Mouse (Mus musculus): ENCODE measurements around the gene Arfrp1. TPM values are rescaled to one million over a fixed set of nuclear protein-coding genes. Genes with fewer than 3 reads are reported as not detected.

Gene Arfrp1
- polyA plus RNA-seq, 1 experiment, result 48.8 TPM

DNA sequence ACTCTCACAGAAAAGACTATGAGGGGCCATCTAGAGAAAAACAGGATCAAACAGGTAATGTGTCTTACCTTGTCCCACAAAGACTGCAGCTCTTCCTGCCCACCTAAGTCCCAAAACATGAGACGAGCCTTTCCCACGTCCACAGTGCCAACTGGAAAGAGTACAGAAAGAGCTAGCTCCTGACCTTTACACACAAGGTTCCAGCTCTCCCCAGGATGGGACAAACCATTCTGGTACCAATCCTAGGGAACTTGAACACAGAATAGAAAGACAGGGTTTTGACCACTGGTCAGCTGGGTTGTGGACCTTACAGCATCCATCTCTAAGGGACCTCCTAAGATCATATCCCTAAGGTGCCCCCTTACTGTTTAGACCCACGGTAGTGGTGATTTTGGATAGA is 1.3 kb downstream of the Arfrp1 start:
- H3K27me3 ChIP-seq (ENCODE audit: control insufficient read depth, insufficient read depth, insufficient read length), result no peaks in the 10 kb centered on the region
- H3K79me2 ChIP-seq (ENCODE audit: control insufficient read depth, insufficient read depth), result peaks cover 54% of the 10 kb centered on the region
- H3K4me2 ChIP-seq (ENCODE audit: low read depth), result peak overlapping the region; percentile 96
- H3K4me3 ChIP-seq, result peak overlapping the region; percentile 98
- peak overlapping the region; percentile 81 for H3ac ChIP-seq (ENCODE audit: control insufficient read depth, insufficient read length)
- H3K36me3 ChIP-seq (ENCODE audit: control insufficient read depth, insufficient read depth), result peaks cover 36% of the 10 kb centered on the region
- TF ChIP-seq TCF12 (IDR thresholded peaks at IDR 0.05; ENCODE audit: insufficient read depth, poor library complexity, severe bottlenecking) (no peak), SRF (IDR thresholded peaks at IDR 0.05; ENCODE audit: control insufficient read depth, insufficient read length, low read depth) (no peak)

DNA sequence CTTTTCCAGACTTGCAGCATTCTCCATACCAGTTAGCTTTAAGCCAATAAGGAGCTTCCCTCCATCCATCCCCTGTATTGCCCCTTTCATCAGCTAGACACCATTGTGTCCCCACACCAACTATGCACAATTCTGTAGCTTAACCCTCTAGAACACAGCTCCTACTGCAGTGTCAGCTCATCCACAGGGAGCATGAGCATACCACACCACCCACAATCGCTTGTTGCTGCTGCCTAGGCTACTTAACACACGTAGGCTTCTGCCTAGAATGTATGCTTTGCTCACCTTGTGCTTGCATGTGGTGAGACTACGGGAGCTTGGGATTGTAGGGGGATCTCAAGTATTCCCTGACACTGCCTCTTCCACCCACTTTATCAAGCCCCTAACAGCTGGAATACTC is 8.4 kb downstream of the Arfrp1 start:
- no peak overlapping the region for H3K4me3 ChIP-seq
- H3K4me2 ChIP-seq (ENCODE audit: low read depth), result no peak overlapping the region
- H3K79me2 ChIP-seq (ENCODE audit: control insufficient read depth, insufficient read depth), result no peaks in the 10 kb centered on the region
- TF ChIP-seq POLR2A (IDR thresholded peaks at IDR 0.05; ENCODE audit: insufficient read length, low read depth) (peak; percentile 17), MYOG (IDR thresholded peaks at IDR 0.05; ENCODE audit: control insufficient read depth in 1 of 3, insufficient read depth in 1 of 3, insufficient read length in 2 of 3, low read depth in 2 of 3) (no peak), POLR2AphosphoS2 (IDR thresholded peaks at IDR 0.05; ENCODE audit: insufficient read length, low read depth) (peak; percentile 59), CEBPB (IDR thresholded peaks at IDR 0.05; ENCODE audit: insufficient read depth, poor library complexity, severe bottlenecking) (no peak)
- H3ac ChIP-seq (ENCODE audit: control insufficient read depth, insufficient read length), result no peak overlapping the region
- H3K36me3 ChIP-seq (ENCODE audit: control insufficient read depth, insufficient read depth), result peaks cover 57% of the 10 kb centered on the region
- H3K27me3 ChIP-seq (ENCODE audit: control insufficient read depth, insufficient read depth, insufficient read length), result no peaks in the 10 kb centered on the region

DNA sequence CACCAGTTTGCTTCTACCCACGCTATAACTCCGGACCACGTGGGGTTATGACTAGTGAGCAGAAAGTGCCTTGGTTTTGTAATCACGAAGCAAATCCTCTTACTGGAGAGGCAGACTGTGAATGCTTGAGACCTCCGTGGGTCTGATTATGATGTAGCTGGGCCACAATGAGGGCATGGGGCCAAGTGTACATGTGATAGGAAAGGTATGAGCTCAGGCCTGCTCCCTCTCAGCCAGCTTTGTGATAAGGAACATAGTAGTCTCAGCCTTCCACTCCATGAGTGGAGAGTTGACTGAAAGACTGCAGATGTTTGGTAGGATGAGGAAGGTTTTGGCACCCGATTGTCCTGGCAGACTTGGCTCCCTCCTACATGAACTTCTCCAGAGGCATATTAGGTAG is 22.4 kb downstream of the Arfrp1 start:
- Histone ChIP-seq H3K27me3 (ENCODE audit: control insufficient read depth, insufficient read depth, insufficient read length) (no peaks in the 10 kb centered on the region), H3K4me2 (ENCODE audit: low read depth) (no peak overlapping the region), H3K36me3 (ENCODE audit: control insufficient read depth, insufficient read depth) (peaks cover 23% of the 10 kb centered on the region), H3K4me3 (no peak overlapping the region), H3ac (ENCODE audit: control insufficient read depth, insufficient read length) (no peak overlapping the region), H3K79me2 (ENCODE audit: control insufficient read depth, insufficient read depth) (no peaks in the 10 kb centered on the region)
- no peak for TF ChIP-seq REST (IDR thresholded peaks at IDR 0.05; ENCODE audit: insufficient read depth, insufficient read length)
- no peak for TF ChIP-seq MAX (IDR thresholded peaks at IDR 0.05; ENCODE audit: low read depth)
- TF ChIP-seq TCF12 (IDR thresholded peaks at IDR 0.05; ENCODE audit: insufficient read depth, poor library complexity, severe bottlenecking), result no peak
- TF ChIP-seq MYOG (IDR thresholded peaks at IDR 0.05; ENCODE audit: control insufficient read depth in 1 of 3, insufficient read depth in 1 of 3, insufficient read length in 2 of 3, low read depth in 2 of 3), result no peak
- no peak for TF ChIP-seq POLR2A (IDR thresholded peaks at IDR 0.05; ENCODE audit: insufficient read length, low read depth)
- no peak for TF ChIP-seq MYOD1 (IDR thresholded peaks at IDR 0.05; ENCODE audit: control insufficient read depth in 1 of 3, insufficient read length in 2 of 3, low read depth in 2 of 3)
- TF ChIP-seq E2F4 (IDR thresholded peaks at IDR 0.05; ENCODE audit: insufficient read depth), result no peak
- no peak for TF ChIP-seq TCF3 (IDR thresholded peaks at IDR 0.05; ENCODE audit: insufficient read length, low read depth)
- no peak for TF ChIP-seq POLR2AphosphoS2 (IDR thresholded peaks at IDR 0.05; ENCODE audit: insufficient read length, low read depth)
- TF ChIP-seq SRF (IDR thresholded peaks at IDR 0.05; ENCODE audit: control insufficient read depth, insufficient read length, low read depth), result no peak
- no peak for TF ChIP-seq CEBPB (IDR thresholded peaks at IDR 0.05; ENCODE audit: insufficient read depth, poor library complexity, severe bottlenecking)
- no peak for TF ChIP-seq USF1 (IDR thresholded peaks at IDR 0.05; ENCODE audit: low read depth)

DNA sequence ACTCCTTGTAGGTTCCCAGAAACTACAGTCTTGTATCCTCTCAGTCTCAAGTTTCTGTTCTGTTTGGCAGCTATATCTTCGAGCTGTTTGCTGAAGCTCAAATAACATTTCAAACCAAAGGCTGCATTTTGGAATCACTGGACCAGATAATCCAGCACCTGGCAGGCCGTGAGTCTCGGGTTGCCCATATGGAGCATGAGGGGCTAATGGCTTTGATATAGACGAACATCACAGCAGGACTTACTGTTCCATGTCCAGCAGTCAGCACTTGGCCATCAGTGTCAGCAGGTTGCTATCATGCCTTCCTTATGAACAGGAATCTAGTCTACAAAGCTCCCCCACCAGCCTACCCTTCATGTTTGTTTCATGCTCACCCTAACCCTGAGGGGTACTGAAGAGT is 24.8 kb downstream of the Arfrp1 start:
- Histone ChIP-seq H3K4me3 (no peak overlapping the region), H3K79me2 (ENCODE audit: control insufficient read depth, insufficient read depth) (no peaks in the 10 kb centered on the region), H3K36me3 (ENCODE audit: control insufficient read depth, insufficient read depth) (peaks cover 32% of the 10 kb centered on the region), H3K27me3 (ENCODE audit: control insufficient read depth, insufficient read depth, insufficient read length) (no peaks in the 10 kb centered on the region), H3ac (ENCODE audit: control insufficient read depth, insufficient read length) (no peak overlapping the region), H3K4me2 (ENCODE audit: low read depth) (no peak overlapping the region)
- no peak for TF ChIP-seq MYOG (IDR thresholded peaks at IDR 0.05; ENCODE audit: control insufficient read depth in 1 of 3, insufficient read depth in 1 of 3, insufficient read length in 2 of 3, low read depth in 2 of 3)
- no peak for TF ChIP-seq TCF3 (IDR thresholded peaks at IDR 0.05; ENCODE audit: insufficient read length, low read depth)
- no peak for TF ChIP-seq SRF (IDR thresholded peaks at IDR 0.05; ENCODE audit: control insufficient read depth, insufficient read length, low read depth)
- TF ChIP-seq POLR2A (IDR thresholded peaks at IDR 0.05; ENCODE audit: insufficient read length, low read depth), result no peak
- TF ChIP-seq REST (IDR thresholded peaks at IDR 0.05; ENCODE audit: insufficient read depth, insufficient read length), result no peak
- TF ChIP-seq POLR2AphosphoS2 (IDR thresholded peaks at IDR 0.05; ENCODE audit: insufficient read length, low read depth), result no peak
- TF ChIP-seq CEBPB (IDR thresholded peaks at IDR 0.05; ENCODE audit: insufficient read depth, poor library complexity, severe bottlenecking), result no peak
- TF ChIP-seq MYOD1 (IDR thresholded peaks at IDR 0.05; ENCODE audit: control insufficient read depth in 1 of 3, insufficient read length in 2 of 3, low read depth in 2 of 3), result no peak
- TF ChIP-seq E2F4 (IDR thresholded peaks at IDR 0.05; ENCODE audit: insufficient read depth), result no peak
- TF ChIP-seq MAX (IDR thresholded peaks at IDR 0.05; ENCODE audit: low read depth), result no peak
- no peak for TF ChIP-seq USF1 (IDR thresholded peaks at IDR 0.05; ENCODE audit: low read depth)
- no peak for TF ChIP-seq TCF12 (IDR thresholded peaks at IDR 0.05; ENCODE audit: insufficient read depth, poor library complexity, severe bottlenecking)

DNA sequence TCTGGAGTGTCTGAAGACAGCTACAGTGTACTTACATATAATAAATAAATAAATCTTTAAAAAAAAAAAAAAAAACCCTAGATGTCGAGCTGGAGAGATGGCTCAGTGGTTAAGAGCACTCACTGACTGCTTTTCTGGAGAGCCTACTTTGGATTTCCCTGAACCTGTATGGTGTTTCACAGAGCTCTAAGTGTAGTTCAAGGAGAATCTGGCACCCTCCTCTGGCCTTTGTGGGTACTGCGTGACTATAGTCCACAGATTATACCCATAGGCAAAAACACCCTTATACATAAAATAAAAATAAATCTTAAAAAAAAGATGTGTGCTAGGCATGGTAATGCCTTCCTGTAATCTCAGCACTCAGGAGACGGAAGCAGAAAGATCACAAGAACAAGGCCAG is 31.2 kb downstream of the Arfrp1 start:
- no peaks in the 10 kb centered on the region for H3K27me3 ChIP-seq (ENCODE audit: control insufficient read depth, insufficient read depth, insufficient read length)
- no peaks in the 10 kb centered on the region for H3K79me2 ChIP-seq (ENCODE audit: control insufficient read depth, insufficient read depth)
- H3K4me2 ChIP-seq (ENCODE audit: low read depth), result no peak overlapping the region
- peaks cover 44% of the 10 kb centered on the region for H3K36me3 ChIP-seq (ENCODE audit: control insufficient read depth, insufficient read depth)
- no peak overlapping the region for H3ac ChIP-seq (ENCODE audit: control insufficient read depth, insufficient read length)
- TF ChIP-seq USF1 (IDR thresholded peaks at IDR 0.05; ENCODE audit: low read depth) (no peak), POLR2A (IDR thresholded peaks at IDR 0.05; ENCODE audit: insufficient read length, low read depth) (no peak), TCF3 (IDR thresholded peaks at IDR 0.05; ENCODE audit: insufficient read length, low read depth) (no peak), CEBPB (IDR thresholded peaks at IDR 0.05; ENCODE audit: insufficient read depth, poor library complexity, severe bottlenecking) (no peak), MYOD1 (IDR thresholded peaks at IDR 0.05; ENCODE audit: control insufficient read depth in 1 of 3, insufficient read length in 2 of 3, low read depth in 2 of 3) (no peak), SRF (IDR thresholded peaks at IDR 0.05; ENCODE audit: control insufficient read depth, insufficient read length, low read depth) (no peak), E2F4 (IDR thresholded peaks at IDR 0.05; ENCODE audit: insufficient read depth) (no peak), REST (IDR thresholded peaks at IDR 0.05; ENCODE audit: insufficient read depth, insufficient read length) (no peak), MAX (IDR thresholded peaks at IDR 0.05; ENCODE audit: low read depth) (no peak), TCF12 (IDR thresholded peaks at IDR 0.05; ENCODE audit: insufficient read depth, poor library complexity, severe bottlenecking) (no peak)
- H3K4me3 ChIP-seq, result no peak overlapping the region
